Mouse (Mus musculus): ENCODE results near the gene Hoxc6. TPM values are rescaled to one million over a fixed set of nuclear protein-coding genes. Genes with fewer than 3 reads are reported as not detected.

The Hoxc6 gene
- polyA plus RNA-seq, 1 experiment from 2014 or later = not detected

DNA sequence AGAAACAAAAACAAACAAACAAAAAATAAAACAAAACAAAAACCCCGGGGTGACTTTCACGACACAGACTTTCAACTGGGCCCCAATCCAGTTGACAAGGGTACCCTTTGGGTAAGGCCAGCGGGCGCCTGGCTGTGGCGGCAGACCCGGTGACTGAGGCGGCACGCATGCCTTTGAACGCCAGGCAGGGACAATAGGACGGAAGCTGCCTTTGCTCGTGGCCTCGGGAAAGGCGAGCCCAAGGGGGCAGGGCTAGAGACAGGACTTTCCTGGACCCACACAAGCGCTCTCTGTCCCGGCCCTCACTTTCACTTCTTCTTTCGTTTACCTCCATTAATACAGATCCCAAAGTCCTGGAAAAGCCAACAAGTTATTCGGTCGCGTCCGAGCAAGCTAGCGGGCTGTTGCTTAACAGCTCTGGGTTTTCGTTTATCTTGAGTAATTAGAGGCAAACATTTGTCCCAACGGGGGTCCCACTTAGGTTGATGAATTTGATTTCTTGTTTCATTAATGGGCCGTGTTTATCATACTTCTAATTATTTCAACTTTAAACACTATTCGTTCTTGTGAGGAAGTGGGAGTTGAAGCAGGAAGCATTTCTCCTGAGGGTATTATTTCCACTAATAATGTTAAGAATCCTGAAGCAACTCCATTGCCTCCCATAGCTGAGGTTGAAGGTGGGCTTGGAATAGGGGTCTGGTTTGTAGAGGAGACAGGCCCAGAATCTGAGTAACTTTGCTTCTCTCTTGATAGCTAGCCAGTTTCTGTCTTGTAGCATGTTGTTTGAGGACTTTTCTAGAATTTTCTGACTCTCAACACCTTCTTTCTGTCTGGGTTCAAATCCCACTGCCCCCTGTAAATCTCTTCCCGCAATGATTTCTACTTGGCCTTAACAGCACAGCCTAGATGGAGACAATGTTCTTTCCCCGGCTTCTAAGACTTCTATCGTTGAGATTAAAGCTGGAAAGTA is 34.1 kb upstream of the Hoxc6 start:
- H3K27ac ChIP-seq (ENCODE audit: low read depth) = no peak overlapping the region
- no peaks in the 10 kb centered on the region for H3K9me3 ChIP-seq (ENCODE audit: low read depth, low read length)
- no peaks in the 10 kb centered on the region for H3K36me3 ChIP-seq (ENCODE audit: insufficient read depth)
- peak; percentile 51 for DNase-seq
- H3K27me3 ChIP-seq (ENCODE audit: insufficient read depth, low read length) = peaks cover 98% of the 10 kb centered on the region
- H3K4me2 ChIP-seq = no peak overlapping the region
- no peak overlapping the region for H3K9ac ChIP-seq
- no peak overlapping the region for H3K4me3 ChIP-seq (ENCODE audit: low read depth, low read length)
- 1% methylated on average over 28 of the region's 28 CpGs for WGBS
- no peaks in the 10 kb centered on the region for H3K4me1 ChIP-seq (ENCODE audit: insufficient read depth)
- TF ChIP-seq CTCF (IDR thresholded peaks at IDR 0.05; ENCODE audit: low read depth) = no peak
- no peak for ATAC-seq (ENCODE audit: insufficient read depth)

DNA sequence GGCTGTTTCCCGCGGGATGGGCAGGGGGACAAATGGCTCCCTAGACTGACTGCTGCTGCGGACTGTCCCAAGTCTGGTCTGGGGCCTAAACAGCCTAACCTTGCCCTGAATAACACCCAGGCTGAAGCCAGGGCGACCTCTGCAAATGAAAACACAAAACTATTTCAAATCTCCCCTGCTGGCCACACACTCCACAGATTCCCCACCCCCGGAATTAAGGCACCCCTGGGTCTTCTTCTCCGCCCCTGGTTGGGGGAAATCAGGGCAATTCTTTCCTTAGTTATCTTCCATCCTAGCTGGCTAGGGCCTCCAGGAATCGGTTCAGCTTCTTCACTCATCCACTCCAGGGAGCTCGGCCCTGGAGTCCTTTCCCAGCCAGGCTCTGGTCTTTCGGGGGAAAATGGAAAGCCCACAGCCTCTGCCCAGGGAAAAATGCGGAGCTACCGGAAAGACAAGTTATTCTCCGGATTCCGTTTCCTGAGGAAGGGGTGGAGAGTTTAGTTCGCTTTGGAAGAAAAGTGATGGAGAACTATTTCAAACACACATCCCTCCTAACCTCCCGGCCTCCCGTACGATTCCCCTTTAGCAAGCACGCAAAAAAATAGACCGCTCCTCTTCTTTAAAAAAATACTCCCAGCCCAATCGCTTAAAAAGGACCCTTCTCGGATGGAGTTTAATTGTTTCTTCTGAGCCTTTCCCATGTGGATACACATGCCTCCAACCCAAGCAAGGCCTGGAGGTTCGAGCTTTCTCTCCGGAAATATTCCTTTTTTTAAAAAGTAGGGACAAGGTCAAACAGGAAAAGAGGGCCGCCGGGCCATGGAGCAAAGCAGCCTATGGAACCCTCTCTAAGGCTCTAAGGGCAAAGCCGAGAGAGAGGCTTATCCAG is 32.8 kb upstream of the Hoxc6 start:
- Histone ChIP-seq H3K9ac (no peak overlapping the region), H3K4me3 (ENCODE audit: low read depth, low read length) (no peak overlapping the region), H3K36me3 (ENCODE audit: insufficient read depth) (no peaks in the 10 kb centered on the region), H3K27ac (ENCODE audit: low read depth) (no peak overlapping the region), H3K4me1 (ENCODE audit: insufficient read depth) (no peaks in the 10 kb centered on the region), H3K9me3 (ENCODE audit: low read depth, low read length) (no peaks in the 10 kb centered on the region), H3K4me2 (no peak overlapping the region), H3K27me3 (ENCODE audit: insufficient read depth, low read length) (peaks cover 98% of the 10 kb centered on the region)
- no peak for ATAC-seq (ENCODE audit: insufficient read depth)
- TF ChIP-seq CTCF (IDR thresholded peaks at IDR 0.05; ENCODE audit: low read depth) = no peak
- no peak for DNase-seq
- 3% methylated on average over 26 of the region's 26 CpGs for WGBS

DNA sequence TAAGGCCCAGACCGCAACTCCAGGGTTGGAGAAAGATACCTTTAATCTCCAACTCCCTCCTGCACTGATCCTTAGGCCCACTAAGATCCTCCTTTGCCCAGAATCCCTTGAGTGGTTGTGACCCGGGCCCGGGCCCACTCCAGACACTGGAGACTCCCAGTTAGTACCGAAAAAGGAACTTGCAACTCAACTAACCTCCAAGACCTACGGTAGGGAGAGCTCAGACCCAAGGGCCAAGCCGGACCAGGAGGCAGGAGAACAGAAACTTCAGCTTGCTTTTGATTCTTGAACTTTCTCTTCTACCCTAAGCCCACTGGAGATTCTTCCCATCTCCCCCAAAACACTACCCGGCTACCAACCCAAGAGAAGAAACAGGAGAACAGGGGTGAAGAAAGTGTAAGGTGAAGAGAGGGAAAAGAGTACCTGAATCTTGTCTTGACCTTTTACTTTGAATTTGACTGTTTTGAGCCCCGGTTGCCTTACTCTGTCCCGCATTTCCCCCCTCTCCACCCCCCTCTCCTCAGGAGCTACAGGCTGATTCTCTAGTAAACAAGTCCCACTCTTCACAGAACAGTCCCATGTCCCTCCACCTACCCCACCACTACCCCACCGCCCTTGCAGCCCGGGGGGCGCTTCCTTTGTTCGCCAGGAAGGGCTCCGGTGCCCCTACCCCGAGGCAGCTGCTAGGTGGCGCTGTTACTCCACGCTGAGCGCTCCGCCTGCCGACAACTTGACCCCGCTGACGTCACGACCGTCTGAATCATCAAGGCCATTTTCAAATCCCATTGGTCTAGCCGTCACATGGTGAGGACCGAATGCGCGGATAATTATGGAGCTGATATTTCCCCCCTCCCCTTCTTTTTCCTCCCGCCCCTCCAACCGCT is 31.9 kb upstream of the Hoxc6 start:
- Histone ChIP-seq H3K27ac (ENCODE audit: low read depth) (no peak overlapping the region), H3K36me3 (ENCODE audit: insufficient read depth) (no peaks in the 10 kb centered on the region), H3K27me3 (ENCODE audit: insufficient read depth, low read length) (peaks cover 98% of the 10 kb centered on the region), H3K4me1 (ENCODE audit: insufficient read depth) (no peaks in the 10 kb centered on the region), H3K9me3 (ENCODE audit: low read depth, low read length) (no peaks in the 10 kb centered on the region), H3K4me2 (peak overlapping the region; percentile 29; the same call in 1 of the 2 replicates), H3K9ac (no peak overlapping the region), H3K4me3 (ENCODE audit: low read depth, low read length) (peak overlapping the region; percentile 3; the same call in 1 of the 2 replicates)
- 5% methylated on average over 28 of the region's 30 CpGs for WGBS
- TF ChIP-seq CTCF (IDR thresholded peaks at IDR 0.05; ENCODE audit: low read depth) = peak; percentile 84
- DNase-seq = peak; percentile 87
- peak; percentile 66 for ATAC-seq (ENCODE audit: insufficient read depth)

GRCm38 (mm10) chr15:102966776-102967311 is 31.2 kb upstream of the Hoxc6 start, which contains the start of gene Hoxc10:
Gene Hoxc10 (plus strand): TSS chr15:102966796.
- H3K4me3 ChIP-seq (ENCODE audit: low read depth, low read length) = peak within 1 kb of the TSS; percentile 3; the same call in 1 of the 2 replicates
- TF ChIP-seq CTCF (IDR thresholded peaks at IDR 0.05; ENCODE audit: low read depth) = no peak
- ATAC-seq (ENCODE audit: insufficient read depth) (peak; percentile 33; the same call in 1 of the 2 replicates), DNase-seq (no peak)
- no peak within 1 kb of the TSS for H3K9ac ChIP-seq
- 3% methylated on average over 27 of the region's 27 CpGs for WGBS
- peak within 1 kb of the TSS; percentile 29; the same call in 1 of the 2 replicates for H3K4me2 ChIP-seq
- peaks cover 98% of the 10 kb centered on the region for H3K27me3 ChIP-seq (ENCODE audit: insufficient read depth, low read length)
- H3K36me3 ChIP-seq (ENCODE audit: insufficient read depth) = no peaks in the 10 kb centered on the region
- H3K9me3 ChIP-seq (ENCODE audit: low read depth, low read length) = no peaks in the 10 kb centered on the region
- no peak within 1 kb of the TSS for H3K27ac ChIP-seq (ENCODE audit: low read depth)
- H3K4me1 ChIP-seq (ENCODE audit: insufficient read depth) = no peaks in the 10 kb centered on the region

- peaks cover 99% of the 10 kb centered on the region for H3K27me3 ChIP-seq (ENCODE audit: insufficient read depth, low read length)
- H3K9me3 ChIP-seq (ENCODE audit: low read depth, low read length) = no peaks in the 10 kb centered on the region
- no peak for TF ChIP-seq CTCF (IDR thresholded peaks at IDR 0.05; ENCODE audit: low read depth)
- no peak within 1 kb of the TSS for H3K9ac ChIP-seq
- no peak for DNase-seq
- ATAC-seq (ENCODE audit: insufficient read depth) = no peak
- H3K4me1 ChIP-seq (ENCODE audit: insufficient read depth) = no peaks in the 10 kb centered on the region
- no peak within 1 kb of the TSS for H3K27ac ChIP-seq (ENCODE audit: low read depth)
- 3% methylated on average over 12 of the region's 12 CpGs for WGBS
- H3K4me2 ChIP-seq = peak within 1 kb of the TSS; percentile 29; the same call in 1 of the 2 replicates
- no peaks in the 10 kb centered on the region for H3K36me3 ChIP-seq (ENCODE audit: insufficient read depth)
- H3K4me3 ChIP-seq (ENCODE audit: low read depth, low read length) = peak within 1 kb of the TSS; percentile 3; the same call in 1 of the 2 replicates
These were observed 30.8 kb upstream of the Hoxc6 start, which contains the start of gene Hoxc5 for GRCm38 (mm10) chr15:102967312-102967510. Gene Hoxc5 (plus strand): TSS chr15:102967443.
